Mouse (Mus musculus) cerebellum, adult 2 months (tissue): ENCODE measurements around the gene Slain2.

ENCODE experiments used
- CTCF ChIP-seq: fragments of 200-500 bp; IDR thresholded peaks from 2 replicates; pipeline ENCODE4 v1.5.1; 2011; ENCODE audit warnings: low read depth, mild to moderate bottlenecking, control low read depth, low read length, moderate library complexity, borderline replicate concordance; ENCODE audit not compliant: insufficient read depth
- POLR2A ChIP-seq: fragments of 200-500 bp; IDR thresholded peaks from 2 replicates; pipeline ENCODE4 v1.6.1; 2011; ENCODE audit warnings: low read length, control low read depth, borderline replicate concordance; ENCODE audit not compliant: insufficient read depth

DNA sequence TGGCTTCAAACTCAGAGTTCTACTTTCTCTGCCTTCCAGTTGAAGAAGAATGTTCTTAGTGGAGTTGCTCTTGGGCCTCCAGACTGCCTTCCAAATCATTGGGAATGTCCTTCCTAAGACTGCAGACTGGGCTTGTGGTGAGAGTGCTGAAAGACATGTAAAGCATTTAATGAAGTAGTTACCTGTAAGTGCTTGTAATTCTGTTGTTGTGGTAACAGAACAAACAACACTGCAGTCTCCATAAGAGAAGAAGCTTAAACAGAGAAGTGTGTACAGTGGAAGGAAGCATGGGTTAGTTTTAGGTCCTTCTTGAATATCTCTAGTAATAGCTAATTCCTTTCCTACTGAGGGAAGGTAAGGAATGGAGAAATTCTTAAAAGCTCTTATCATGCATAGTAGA lies 13.0 kb downstream of the Slain2 start:
- TF ChIP-seq CTCF (no peak), POLR2A (no peak)
